Mouse (Mus musculus) embryonic facial prominence, embryonic 12.5 days (tissue): ENCODE results near the gene Ncbp2. TPM values are rescaled to one million over a fixed set of nuclear protein-coding genes. Genes with fewer than 3 reads are reported as not detected.

ENCODE experiments used
- ATAC-seq: fragments of 200-750 bp; cut with Nextera tagmentation; 2 replicates; pipeline ENCODE4 v1.8.0; 2017; ENCODE audit not compliant: insufficient number of reproducible peaks, insufficient read depth, low FRiP score, low TSS enrichment
- H3K27ac ChIP-seq: fragments of 300-500 bp; sonication (generic); 2 replicates; pipeline ENCODE4 v1.5.1; 2016; ENCODE audit warnings: mild to moderate bottlenecking
- H3K27me3 ChIP-seq: fragments of 300-500 bp; sonication (generic); 2 replicates; pipeline ENCODE4 v1.6.1; 2016; ENCODE audit warnings: mild to moderate bottlenecking, moderate library complexity
- H3K36me3 ChIP-seq: fragments of 300-500 bp; sonication (generic); 2 replicates; pipeline ENCODE4 v1.6.1; 2016; ENCODE audit warnings: mild to moderate bottlenecking
- H3K4me1 ChIP-seq: fragments of 300-500 bp; sonication (generic); 2 replicates; pipeline ENCODE4 v1.6.1; 2016
- H3K4me2 ChIP-seq: fragments of 300-500 bp; sonication (generic); replicated peaks from 2 replicates; pipeline ENCODE4 v1.6.1; 2016; ENCODE audit warnings: mild to moderate bottlenecking, moderate library complexity
- H3K4me3 ChIP-seq: fragments of 300-500 bp; sonication (generic); 2 replicates; pipeline ENCODE4 v1.5.1; 2016; ENCODE audit warnings: mild to moderate bottlenecking
- H3K9ac ChIP-seq: fragments of 300-500 bp; sonication (generic); 2 replicates; pipeline ENCODE4 v1.6.1; 2016; ENCODE audit warnings: mild to moderate bottlenecking, moderate library complexity
- H3K9me3 ChIP-seq: fragments of 300-500 bp; sonication (generic); 2 replicates; pipeline ENCODE4 v1.6.1; 2016; ENCODE audit warnings: mild to moderate bottlenecking, moderate library complexity
- WGBS: fragments of 180-500 bp; shearing (Covaris S2); methylation state at CpG from one replicate; pipeline ENCODE4 v1.1.7; 2016; 5-methylcytosine and 5-hydroxymethylcytosine counted together
- polyA plus RNA-seq: library from polyadenylated mRNA; unstranded; fragments of >200 nt; fragmentation: Nextera tagmentation; extraction: Ambion mirVana; gene quantifications from 2 replicates; pipeline ENCODE4 v1.2.1, GENCODE M21; 2016

The Ncbp2 gene
- polyA plus RNA-seq, 1 experiment from 2014 or later: 150 TPM

DNA sequence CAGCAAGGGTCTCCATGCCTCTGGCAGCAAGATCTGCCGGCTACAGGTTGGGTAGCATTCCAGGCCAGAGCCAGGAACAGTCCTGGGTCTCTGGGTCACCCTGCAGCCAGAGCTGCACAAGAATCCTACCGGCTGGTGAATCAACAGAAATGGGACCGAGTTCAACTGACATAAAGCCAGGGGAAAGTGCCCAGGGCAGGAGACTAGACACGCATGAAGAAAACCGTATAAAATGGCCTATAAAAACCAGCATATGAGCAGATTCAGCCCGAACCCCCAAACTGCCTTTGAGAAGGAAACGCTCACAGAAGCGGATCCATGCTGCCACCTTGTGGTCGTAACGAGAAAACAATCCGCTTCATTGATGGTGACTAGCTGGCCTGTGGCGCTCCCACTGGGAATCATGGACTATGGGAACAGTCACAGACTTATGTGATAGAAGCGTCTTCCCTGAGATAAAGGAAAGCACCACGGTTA is 30.0 kb upstream of the Ncbp2 start:
- no peaks in the 10 kb centered on the region for H3K9me3 ChIP-seq
- H3K9ac ChIP-seq: no peak overlapping the region
- no peaks in the 10 kb centered on the region for H3K36me3 ChIP-seq
- WGBS: 5% methylated on average over 14 of the region's 14 CpGs
- H3K27me3 ChIP-seq: no peaks in the 10 kb centered on the region
- no peaks in the 10 kb centered on the region for H3K4me1 ChIP-seq
- peak overlapping the region; percentile 35 for H3K4me2 ChIP-seq
- no peak overlapping the region for H3K4me3 ChIP-seq
- no peak for ATAC-seq
- H3K27ac ChIP-seq: no peak overlapping the region

DNA sequence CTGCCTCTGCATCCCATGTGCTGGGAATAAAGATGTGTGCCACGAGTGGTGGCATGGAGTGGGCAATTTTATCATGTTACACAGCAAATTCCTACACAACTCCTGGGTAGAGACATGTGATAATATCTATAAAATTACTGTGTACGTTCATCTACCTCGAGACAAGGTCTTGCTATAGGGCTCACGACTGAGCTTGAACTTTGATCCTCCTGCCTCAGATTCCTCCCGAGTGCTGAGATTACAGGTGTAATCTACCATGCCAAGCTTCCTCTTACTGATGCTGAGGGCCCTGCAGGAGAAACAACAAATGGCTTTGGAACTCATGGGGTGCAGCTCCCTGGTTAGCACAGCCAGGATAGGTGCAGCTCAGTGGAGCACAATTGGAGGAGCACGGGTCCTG is 23.9 kb upstream of the Ncbp2 start:
- Histone ChIP-seq H3K27ac (no peak overlapping the region), H3K4me3 (no peak overlapping the region), H3K9me3 (no peaks in the 10 kb centered on the region), H3K9ac (no peak overlapping the region), H3K36me3 (no peaks in the 10 kb centered on the region), H3K27me3 (no peaks in the 10 kb centered on the region), H3K4me2 (no peak overlapping the region), H3K4me1 (peaks cover 3% of the 10 kb centered on the region; the same call in 1 of the 2 replicates)
- no peak for ATAC-seq
- 81% methylated on average over 6 of the region's 6 CpGs for WGBS

DNA sequence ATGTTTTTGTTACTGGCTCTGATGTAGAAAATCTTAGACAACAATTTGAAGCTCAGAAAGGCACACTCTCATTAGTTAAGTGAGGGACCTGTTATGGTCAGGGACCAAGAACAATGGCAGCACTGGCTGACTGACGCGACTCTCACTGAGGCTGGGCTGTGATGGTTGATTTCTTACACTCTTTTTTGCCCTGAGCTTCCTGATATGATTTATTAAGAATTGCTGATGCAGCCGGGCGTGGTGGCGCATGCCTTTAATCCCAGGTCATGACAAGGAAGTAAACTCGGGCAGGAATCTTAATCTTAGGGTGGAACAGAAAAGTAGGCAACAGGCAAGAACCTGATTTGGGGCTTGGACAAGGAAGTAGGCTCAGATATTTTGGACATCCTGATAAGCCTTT is 22.2 kb upstream of the Ncbp2 start:
- H3K4me1 ChIP-seq: peaks cover 3% of the 10 kb centered on the region; the same call in 1 of the 2 replicates
- no peak overlapping the region for H3K4me3 ChIP-seq
- H3K27me3 ChIP-seq: 0 out of 2 replicates have a peak, but pooled peaks cover 6% of the 10 kb centered on the region
- no peak overlapping the region for H3K27ac ChIP-seq
- no peaks in the 10 kb centered on the region for H3K9me3 ChIP-seq
- no peak overlapping the region for H3K4me2 ChIP-seq
- H3K9ac ChIP-seq: no peak overlapping the region
- WGBS: 85% methylated on average over 6 of the region's 6 CpGs
- H3K36me3 ChIP-seq: no peaks in the 10 kb centered on the region
- ATAC-seq: no peak

DNA sequence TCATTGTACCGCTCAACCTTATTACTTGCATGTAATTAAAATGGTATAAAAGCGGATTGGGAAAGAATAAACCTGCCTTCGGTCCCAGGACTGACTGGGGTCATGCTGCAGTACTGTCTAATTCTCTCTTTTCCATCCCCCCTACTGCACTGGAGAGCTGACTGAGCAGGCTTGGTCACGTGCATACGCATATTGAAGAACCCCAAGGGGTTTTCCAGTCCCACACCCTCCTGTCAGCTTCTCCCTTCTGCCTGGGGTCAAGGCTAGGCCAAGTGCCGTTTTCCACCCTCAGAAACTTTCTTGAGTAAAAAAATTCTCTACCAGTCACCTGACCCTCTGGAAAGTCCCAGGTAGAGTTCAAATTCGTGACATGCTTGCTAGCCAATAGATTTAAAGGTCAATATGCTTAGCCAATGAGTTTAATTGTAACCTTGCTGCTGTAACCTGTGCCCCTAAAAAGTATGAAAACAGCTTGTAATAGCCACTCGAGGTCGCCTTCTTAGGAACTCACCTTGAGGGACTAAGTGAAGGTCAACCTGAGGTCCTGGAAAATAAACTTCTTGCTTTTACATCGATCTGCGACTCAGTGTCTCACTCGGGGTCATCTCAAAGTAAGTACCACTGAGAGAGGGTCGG is 21.6 kb upstream of the Ncbp2 start:
- Histone ChIP-seq H3K27ac (no peak overlapping the region), H3K9ac (no peak overlapping the region), H3K27me3 (0 out of 2 replicates have a peak, but pooled peaks cover 6% of the 10 kb centered on the region), H3K9me3 (no peaks in the 10 kb centered on the region), H3K4me1 (peaks cover 3% of the 10 kb centered on the region; the same call in 1 of the 2 replicates), H3K4me3 (no peak overlapping the region), H3K4me2 (no peak overlapping the region), H3K36me3 (no peaks in the 10 kb centered on the region)
- no peak for ATAC-seq
- WGBS: 76% methylated on average over 13 of the region's 13 CpGs

DNA sequence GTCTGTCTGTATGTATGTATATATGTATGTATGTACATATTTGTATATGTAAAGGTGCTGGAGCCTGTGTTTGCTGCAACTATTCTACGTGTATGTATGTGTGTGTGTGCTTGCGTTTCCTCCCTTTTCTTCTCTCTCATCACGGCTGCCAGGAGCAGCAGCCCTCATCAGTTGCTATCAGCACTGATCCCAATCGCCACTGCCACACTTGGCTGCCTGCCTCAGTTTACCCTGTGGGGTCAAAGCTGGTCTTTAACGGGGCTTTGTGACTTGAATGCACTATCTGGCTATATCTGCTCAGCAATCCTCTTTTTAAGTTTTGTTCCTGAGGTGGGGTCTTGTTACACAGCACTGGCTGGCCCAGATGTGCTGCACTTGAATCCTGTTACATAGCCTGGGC is 20.9 kb upstream of the Ncbp2 start:
- no peak for ATAC-seq
- 0 out of 2 replicates have a peak, but pooled peaks cover 6% of the 10 kb centered on the region for H3K27me3 ChIP-seq
- no peaks in the 10 kb centered on the region for H3K36me3 ChIP-seq
- H3K9me3 ChIP-seq: no peaks in the 10 kb centered on the region
- no peak overlapping the region for H3K4me3 ChIP-seq
- no peak overlapping the region for H3K4me2 ChIP-seq
- 84% methylated on average over 5 of the region's 5 CpGs for WGBS
- no peak overlapping the region for H3K9ac ChIP-seq
- peaks cover 3% of the 10 kb centered on the region; the same call in 1 of the 2 replicates for H3K4me1 ChIP-seq
- H3K27ac ChIP-seq: no peak overlapping the region

DNA sequence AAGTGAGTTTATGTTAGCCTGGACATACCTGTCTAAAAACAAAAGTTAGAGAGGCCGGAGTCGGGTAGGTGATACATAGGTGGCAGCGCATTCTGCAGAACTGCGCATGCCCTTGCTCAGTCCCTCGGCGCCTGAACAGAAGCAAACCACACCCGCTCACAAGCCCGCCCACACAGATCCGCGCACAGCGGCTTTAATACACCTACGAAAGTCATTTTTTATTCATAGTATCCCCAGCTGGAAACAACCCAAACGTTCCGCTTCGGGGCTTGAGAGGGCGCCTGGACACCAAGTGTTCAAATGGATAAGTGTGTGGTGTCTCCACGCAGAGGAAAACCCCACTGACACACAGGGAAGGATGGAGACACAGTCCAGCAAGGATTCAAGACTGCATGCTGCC is 17.0 kb upstream of the Ncbp2 start:
- 61% methylated on average over 17 of the region's 17 CpGs for WGBS
- H3K4me2 ChIP-seq: 0 out of 2 replicates have a peak overlapping the region, but pooled peaks have one; percentile 12
- no peaks in the 10 kb centered on the region for H3K9me3 ChIP-seq

DNA sequence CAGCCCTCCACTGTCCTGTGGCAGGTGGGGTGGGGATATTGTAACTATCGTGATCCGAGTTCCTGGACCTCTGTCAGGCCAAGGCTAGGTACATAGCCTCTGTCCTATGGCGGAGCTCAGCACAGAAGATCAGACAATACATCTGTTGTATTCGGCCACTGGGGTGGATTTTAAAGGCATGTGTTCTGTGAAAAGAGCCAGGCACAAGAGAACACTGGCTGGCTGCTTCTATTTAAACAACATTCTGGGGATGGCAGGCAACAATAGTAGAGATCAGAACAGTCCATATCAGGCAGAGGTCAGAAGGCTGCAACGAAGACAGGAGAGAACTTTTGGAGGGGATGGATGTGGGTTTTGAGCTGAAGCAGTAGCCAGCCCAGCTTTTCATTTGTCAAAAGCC is 16.1 kb upstream of the Ncbp2 start:
- Histone ChIP-seq H3K9ac (no peak overlapping the region), H3K36me3 (no peaks in the 10 kb centered on the region), H3K4me2 (peak overlapping the region; percentile 75; the same call in 1 of the 2 replicates), H3K27me3 (peaks cover 46% of the 10 kb centered on the region), H3K4me1 (peaks cover 13% of the 10 kb centered on the region), H3K9me3 (no peaks in the 10 kb centered on the region), H3K4me3 (no peak overlapping the region), H3K27ac (no peak overlapping the region)
- no peak for ATAC-seq
- WGBS: 48% methylated on average over 5 of the region's 5 CpGs

More for the DNA sequence above, 17.0 kb upstream of the Ncbp2 start:
- H3K27me3 ChIP-seq: peaks cover 42% of the 10 kb centered on the region
- no peak overlapping the region for H3K9ac ChIP-seq
- H3K4me3 ChIP-seq: no peak overlapping the region
- H3K27ac ChIP-seq: no peak overlapping the region
- ATAC-seq: no peak
- no peaks in the 10 kb centered on the region for H3K36me3 ChIP-seq
- peaks cover 13% of the 10 kb centered on the region for H3K4me1 ChIP-seq

DNA sequence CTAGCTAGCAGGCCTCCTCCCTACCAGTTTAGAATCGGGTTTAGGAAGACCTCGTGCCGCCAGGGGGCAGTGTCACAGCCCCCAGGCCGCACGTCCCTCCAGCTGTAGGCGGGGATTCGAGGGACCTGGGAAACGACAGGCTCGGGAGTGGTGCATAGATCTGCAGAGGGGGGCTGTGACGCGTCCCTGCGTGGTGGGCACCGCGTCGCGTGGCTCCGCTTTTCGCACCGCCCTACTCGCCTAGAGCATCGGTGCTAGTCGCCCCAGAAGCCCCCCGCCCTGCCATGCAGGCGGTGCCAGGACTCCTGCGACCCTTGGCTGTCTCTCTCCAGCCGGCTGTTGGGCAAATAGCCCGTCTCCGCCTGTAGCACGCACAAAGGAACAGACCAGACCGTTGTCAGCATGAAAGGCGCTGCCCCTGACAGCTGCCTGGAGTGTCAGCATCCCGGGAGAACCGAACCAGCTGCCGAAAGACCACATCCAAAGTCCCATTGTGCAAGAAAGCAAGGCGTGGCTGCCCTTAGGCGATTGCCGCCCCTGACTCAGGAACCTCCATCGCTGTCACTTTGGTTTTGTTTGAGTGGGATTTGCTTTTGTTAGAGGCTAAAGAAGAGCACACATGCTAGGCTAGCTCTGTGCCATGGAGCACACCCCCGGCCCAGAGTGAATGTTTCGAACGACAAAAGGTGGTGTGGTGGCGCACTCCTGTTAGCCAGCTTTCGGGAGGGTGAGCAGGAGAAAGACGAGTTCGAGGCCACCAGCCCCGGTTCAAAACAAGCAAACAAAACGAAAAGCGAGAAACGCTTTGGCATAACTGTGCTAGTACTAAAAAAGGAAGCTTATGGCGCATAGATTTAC is 15.2 kb upstream of the Ncbp2 start:
- no peak overlapping the region for H3K27ac ChIP-seq
- ATAC-seq: peak; percentile 91
- H3K36me3 ChIP-seq: no peaks in the 10 kb centered on the region
- H3K27me3 ChIP-seq: peaks cover 46% of the 10 kb centered on the region
- peaks cover 13% of the 10 kb centered on the region for H3K4me1 ChIP-seq
- peak overlapping the region; percentile 75 for H3K4me2 ChIP-seq
- WGBS: under 1% methylated on average over 50 of the region's 50 CpGs
- peak overlapping the region; percentile 52 for H3K9ac ChIP-seq
- peak overlapping the region; percentile 43 for H3K4me3 ChIP-seq
- H3K9me3 ChIP-seq: no peaks in the 10 kb centered on the region

DNA sequence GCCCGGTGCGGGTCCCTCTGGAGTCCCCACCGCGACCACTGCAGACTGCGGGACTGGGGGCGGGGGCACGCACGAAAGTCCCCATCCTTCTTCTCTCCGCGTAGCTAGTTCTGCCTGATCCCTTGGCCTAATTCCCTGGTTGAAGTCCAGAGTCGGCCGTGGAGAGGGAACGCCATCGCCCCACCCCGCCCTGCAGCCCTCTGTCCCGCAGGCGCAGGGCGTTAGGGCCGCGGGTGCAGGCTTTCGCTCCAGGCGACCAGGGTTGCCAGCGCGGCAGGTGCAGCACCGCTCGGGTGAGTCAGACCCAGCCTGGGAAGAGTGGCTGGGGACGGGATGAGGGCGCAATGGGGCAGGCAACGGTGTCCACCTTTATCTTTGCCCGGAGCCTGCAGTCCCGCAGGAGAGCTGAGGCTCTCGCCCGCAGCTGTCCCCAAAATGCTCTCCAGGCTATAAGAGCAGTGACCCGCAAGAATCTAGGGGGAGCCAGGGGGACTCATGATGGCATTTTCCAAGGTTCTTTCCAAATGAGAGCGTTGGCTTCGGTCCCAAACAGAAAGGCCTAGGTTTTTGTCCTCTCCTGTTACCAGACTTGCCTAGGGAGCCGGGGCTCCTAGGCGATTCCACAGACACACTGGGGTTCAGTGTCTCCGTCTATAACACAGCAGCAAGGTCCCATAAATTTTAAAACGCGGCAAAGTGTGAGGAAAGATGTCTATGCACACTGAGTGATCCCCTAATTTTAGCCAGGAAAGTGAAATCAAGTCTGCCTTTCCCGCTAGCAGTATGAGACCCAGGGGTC is 14.4 kb upstream of the Ncbp2 start, which contains the start of gene Pigz:
Gene Pigz, plus strand, starts transcription at position 101 of the 799 bp plus-strand sequence.
- peak within 1 kb of the TSS; percentile 75 for H3K4me2 ChIP-seq
- H3K36me3 ChIP-seq: no peaks in the 10 kb centered on the region
- peak within 1 kb of the TSS; percentile 52 for H3K9ac ChIP-seq
- peaks cover 11% of the 10 kb centered on the region for H3K4me1 ChIP-seq
- H3K27ac ChIP-seq: no peak within 1 kb of the TSS
- H3K4me3 ChIP-seq: peak within 1 kb of the TSS; percentile 43
- H3K27me3 ChIP-seq: peaks cover 46% of the 10 kb centered on the region
- WGBS: 6% methylated on average over 42 of the region's 42 CpGs
- no peak for ATAC-seq
- no peaks in the 10 kb centered on the region for H3K9me3 ChIP-seq

DNA sequence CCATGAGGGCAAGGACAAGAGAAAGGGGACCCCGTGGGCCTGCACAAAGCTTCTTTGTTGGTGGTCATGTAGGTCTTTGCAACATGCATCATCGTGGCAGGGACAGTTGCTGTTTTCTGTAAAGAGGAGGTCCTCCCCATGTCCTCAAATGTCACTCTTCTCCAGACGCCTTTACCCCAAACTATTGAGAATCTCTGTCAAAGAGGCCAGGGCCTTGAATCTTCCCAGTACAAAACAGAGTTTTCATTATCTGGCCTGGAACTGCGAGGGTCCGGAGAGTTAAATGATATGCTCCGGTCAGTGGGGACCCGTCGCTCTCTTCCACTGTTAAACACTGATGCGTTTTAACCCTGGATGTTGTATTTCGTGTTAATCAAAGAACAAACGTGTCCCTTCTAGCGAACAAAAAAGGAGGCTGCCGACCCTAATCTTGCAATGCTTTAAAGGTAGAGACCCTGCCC is 13.7 kb upstream of the Ncbp2 start:
- Histone ChIP-seq H3K9me3 (no peaks in the 10 kb centered on the region), H3K27me3 (peaks cover 46% of the 10 kb centered on the region), H3K4me3 (peak overlapping the region; percentile 23; the same call in 1 of the 2 replicates), H3K36me3 (no peaks in the 10 kb centered on the region), H3K27ac (no peak overlapping the region), H3K4me1 (peaks cover 10% of the 10 kb centered on the region), H3K4me2 (peak overlapping the region; percentile 75), H3K9ac (no peak overlapping the region)
- no peak for ATAC-seq
- WGBS: 16% methylated on average over 13 of the region's 13 CpGs
